Mouse (Mus musculus): Measurements from ENCODE around the gene Plekha6. TPM values are rescaled to one million over a fixed set of nuclear protein-coding genes. Genes with fewer than 3 reads are reported as not detected.

Plekha6 gene
- polyA plus RNA-seq, 1 experiment from 2014 or later, result 27.4 TPM

DNA sequence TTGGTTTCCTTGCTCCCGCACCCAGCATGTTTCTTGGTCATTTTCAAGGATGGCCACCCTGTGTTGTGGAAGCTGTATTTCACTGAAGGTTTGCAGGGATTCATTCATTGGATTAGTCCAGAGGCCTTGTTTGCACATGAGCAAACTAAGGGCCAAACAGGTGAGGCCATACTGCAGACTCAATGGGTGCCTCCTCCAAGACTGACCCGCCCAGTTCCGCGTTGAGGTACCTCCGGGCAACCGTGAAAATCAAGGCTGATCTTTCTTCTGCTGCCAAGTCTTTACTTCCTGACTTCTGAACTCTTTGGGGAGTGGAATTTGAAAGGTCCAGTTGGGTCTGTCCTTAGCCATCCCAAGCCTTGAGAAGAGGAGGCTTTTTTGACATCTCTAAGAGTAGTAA lies 90.2 kb downstream of the Plekha6 start:
- Histone ChIP-seq H3K27ac (replicated peaks) (peak overlapping the region; percentile 55; the same call in 1 of the 2 replicates), H3K9ac (no peak overlapping the region), H3K9me3 (no peaks in the 10 kb centered on the region), H3K36me3 (no peaks in the 10 kb centered on the region), H3K4me2 (no peak overlapping the region), H3K4me3 (no peak overlapping the region), H3K27me3 (no peaks in the 10 kb centered on the region), H3K4me1 (replicated peaks) (peaks cover 84% of the 10 kb centered on the region)
- ATAC-seq (ENCODE audit: low read depth), result no peak
- 85% methylated on average over 6 of the region's 6 CpGs for WGBS

GRCm38 (mm10) chr1:133254856-133255764 lies 91.1 kb downstream of the Plekha6 start:
- H3K9ac ChIP-seq, result peak overlapping the region; percentile 17; the same call in 1 of the 2 replicates
- no peaks in the 10 kb centered on the region for H3K9me3 ChIP-seq
- H3K27me3 ChIP-seq, result no peaks in the 10 kb centered on the region
- H3K4me2 ChIP-seq, result no peak overlapping the region
- ATAC-seq (ENCODE audit: low read depth), result peak; percentile 30
- H3K36me3 ChIP-seq, result peaks cover 6% of the 10 kb centered on the region
- no peak overlapping the region for H3K4me3 ChIP-seq
- H3K27ac ChIP-seq (replicated peaks), result peak overlapping the region; percentile 55
- H3K4me1 ChIP-seq (replicated peaks), result peaks cover 81% of the 10 kb centered on the region
- WGBS, result 40% methylated on average over 9 of the region's 9 CpGs

- Histone ChIP-seq H3K4me3 (no peak overlapping the region), H3K36me3 (peaks cover 13% of the 10 kb centered on the region), H3K27ac (replicated peaks) (peak overlapping the region; percentile 28; the same call in 1 of the 2 replicates), H3K4me2 (no peak overlapping the region), H3K27me3 (no peaks in the 10 kb centered on the region), H3K9ac (no peak overlapping the region), H3K9me3 (no peaks in the 10 kb centered on the region), H3K4me1 (replicated peaks) (peaks cover 75% of the 10 kb centered on the region)
- ATAC-seq (ENCODE audit: low read depth), result no peak
- WGBS, result 49% methylated on average over 5 of the region's 5 CpGs
Measured at GRCm38 (mm10) chr1:133255776-133256175, 91.8 kb downstream of the Plekha6 start.

- WGBS, result 79% methylated on average over 8 of the region's 8 CpGs
- H3K9ac ChIP-seq, result no peak overlapping the region
- peaks cover 69% of the 10 kb centered on the region for H3K4me1 ChIP-seq (replicated peaks)
- no peak overlapping the region for H3K4me3 ChIP-seq
- H3K27ac ChIP-seq (replicated peaks), result peak overlapping the region; percentile 28; the same call in 1 of the 2 replicates
- no peaks in the 10 kb centered on the region for H3K9me3 ChIP-seq
- H3K27me3 ChIP-seq, result no peaks in the 10 kb centered on the region
- peaks cover 16% of the 10 kb centered on the region for H3K36me3 ChIP-seq
- no peak overlapping the region for H3K4me2 ChIP-seq
- ATAC-seq (ENCODE audit: low read depth), result no peak
Measured at GRCm38 (mm10) chr1:133256347-133256746, 92.3 kb downstream of the Plekha6 start.

DNA sequence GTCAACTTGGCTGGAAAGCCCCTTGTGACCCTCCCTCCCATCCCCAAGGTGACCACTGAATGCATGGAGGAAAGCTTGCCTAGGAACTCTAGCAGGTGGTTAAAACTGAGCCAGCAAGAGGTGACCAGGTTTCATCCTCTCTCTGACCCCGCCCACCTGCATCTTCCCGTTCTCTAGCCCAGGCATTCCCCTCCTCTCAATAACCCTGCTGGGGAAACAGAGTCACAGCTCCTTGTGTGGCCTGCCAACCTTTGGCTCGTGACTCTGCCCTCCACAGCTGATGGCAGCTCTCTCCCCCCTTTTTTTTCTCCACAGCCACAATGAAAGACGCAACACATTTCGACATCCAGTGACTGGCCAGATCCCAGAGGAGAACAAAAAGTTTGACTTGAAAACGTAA lies 94.7 kb downstream of the Plekha6 start:
- no peak overlapping the region for H3K4me3 ChIP-seq
- peaks cover 49% of the 10 kb centered on the region for H3K4me1 ChIP-seq (replicated peaks)
- WGBS, result 74% methylated on average over 6 of the region's 6 CpGs

DNA sequence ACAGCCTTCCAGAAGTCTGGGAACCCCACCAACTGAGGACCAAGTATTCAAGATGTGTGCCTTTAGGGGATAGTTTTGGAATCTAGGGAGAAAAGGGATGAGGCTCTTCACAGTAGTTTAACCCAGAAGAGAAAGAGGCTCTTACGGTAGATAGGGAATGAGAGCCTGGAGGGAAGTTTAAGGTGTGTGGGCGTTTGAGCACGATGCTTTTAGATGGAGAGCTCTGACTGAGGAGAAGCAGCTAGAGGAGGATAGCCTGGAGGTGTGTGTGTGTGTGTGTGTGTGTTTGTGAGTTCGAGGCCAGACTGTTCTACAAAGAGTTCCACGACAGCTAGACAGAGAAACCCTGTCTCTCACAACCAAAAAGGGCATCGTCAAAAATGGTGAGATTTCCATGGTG lies 98.6 kb downstream of the Plekha6 start:
- no peaks in the 10 kb centered on the region for H3K9me3 ChIP-seq
- ATAC-seq (ENCODE audit: low read depth), result no peak
- peaks cover 70% of the 10 kb centered on the region for H3K36me3 ChIP-seq
- no peaks in the 10 kb centered on the region for H3K27me3 ChIP-seq
- H3K4me1 ChIP-seq (replicated peaks), result peaks cover 46% of the 10 kb centered on the region
- H3K4me3 ChIP-seq, result no peak overlapping the region
- H3K27ac ChIP-seq (replicated peaks), result no peak overlapping the region
- H3K9ac ChIP-seq, result no peak overlapping the region
- 90% methylated on average over 6 of the region's 6 CpGs for WGBS
- H3K4me2 ChIP-seq, result no peak overlapping the region

More for the DNA sequence above, 94.7 kb downstream of the Plekha6 start:
- Histone ChIP-seq H3K4me2 (no peak overlapping the region), H3K9me3 (no peaks in the 10 kb centered on the region), H3K9ac (no peak overlapping the region), H3K27me3 (no peaks in the 10 kb centered on the region), H3K27ac (replicated peaks) (no peak overlapping the region), H3K36me3 (peaks cover 40% of the 10 kb centered on the region)
- no peak for ATAC-seq (ENCODE audit: low read depth)

DNA sequence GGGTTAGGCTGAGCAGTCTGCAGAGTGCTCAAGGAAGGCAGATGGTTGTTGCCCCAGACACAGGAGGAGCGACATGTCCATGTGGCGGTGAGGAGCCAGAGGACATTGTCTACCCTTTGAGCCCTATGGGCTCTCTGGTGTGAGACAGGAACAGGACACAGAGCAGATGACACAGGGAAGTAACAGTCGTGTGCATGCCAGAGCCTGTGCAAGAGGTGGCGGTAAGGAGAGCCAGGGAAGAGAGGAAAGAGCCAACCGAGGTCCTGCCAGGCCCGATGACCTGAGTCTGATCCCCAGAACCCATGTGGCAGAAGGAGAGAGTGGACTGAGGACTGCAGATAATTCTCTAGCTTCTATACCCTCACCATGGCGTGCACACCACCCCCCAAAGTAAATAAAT lies 99.1 kb downstream of the Plekha6 start:
- Histone ChIP-seq H3K9me3 (no peaks in the 10 kb centered on the region), H3K4me3 (no peak overlapping the region), H3K36me3 (peaks cover 75% of the 10 kb centered on the region), H3K9ac (no peak overlapping the region), H3K27me3 (no peaks in the 10 kb centered on the region), H3K4me1 (replicated peaks) (peaks cover 46% of the 10 kb centered on the region), H3K27ac (replicated peaks) (no peak overlapping the region), H3K4me2 (no peak overlapping the region)
- 91% methylated on average over 7 of the region's 7 CpGs for WGBS
- ATAC-seq (ENCODE audit: low read depth), result no peak

- Histone ChIP-seq H3K9ac (no peak overlapping the region), H3K27ac (replicated peaks) (peak overlapping the region; percentile 15; the same call in 1 of the 2 replicates)
Measured at GRCm38 (mm10) chr1:133264367-133264766, 100.4 kb downstream of the Plekha6 start.

DNA sequence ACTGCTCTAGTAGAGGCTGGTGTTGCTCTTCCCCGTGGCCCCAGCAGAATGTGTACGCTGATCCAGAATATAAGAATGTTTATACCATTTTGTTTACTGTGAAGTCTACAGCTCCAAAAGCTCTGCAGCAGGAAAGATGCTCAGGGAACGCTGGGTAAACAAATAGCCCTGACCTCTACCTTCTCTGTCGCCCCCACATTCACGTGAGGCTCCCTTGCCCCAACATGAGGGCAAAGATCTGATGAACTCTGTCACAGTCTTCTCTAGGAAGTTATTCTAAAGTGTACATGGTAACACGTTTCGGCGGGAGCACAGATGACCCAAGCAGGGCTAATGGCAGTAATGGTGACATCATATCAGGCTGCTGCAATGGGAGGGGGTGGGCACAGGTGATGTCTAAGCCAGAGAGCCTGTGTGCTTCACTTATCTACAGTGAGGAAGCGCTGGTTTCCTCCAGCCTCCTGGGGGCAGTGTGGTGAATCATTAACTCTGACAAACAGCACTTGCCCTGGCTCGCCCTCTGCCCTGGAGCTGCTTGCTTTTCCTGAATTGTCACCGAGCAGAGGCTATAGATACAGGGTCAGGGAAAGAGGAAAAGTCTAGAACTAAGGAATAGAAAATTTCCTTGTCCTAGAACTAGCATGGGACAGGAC lies 101.2 kb downstream of the Plekha6 start:
- Histone ChIP-seq H3K9me3 (no peaks in the 10 kb centered on the region), H3K36me3 (peaks cover 81% of the 10 kb centered on the region), H3K27me3 (no peaks in the 10 kb centered on the region), H3K4me1 (replicated peaks) (peaks cover 52% of the 10 kb centered on the region), H3K4me2 (no peak overlapping the region), H3K4me3 (no peak overlapping the region), H3K9ac (no peak overlapping the region), H3K27ac (replicated peaks) (no peak overlapping the region)
- WGBS, result 55% methylated on average over 11 of the region's 11 CpGs
- no peak for ATAC-seq (ENCODE audit: low read depth)

More at GRCm38 (mm10) chr1:133264367-133264766, 100.4 kb downstream of the Plekha6 start:
- H3K36me3 ChIP-seq, result peaks cover 80% of the 10 kb centered on the region
- no peaks in the 10 kb centered on the region for H3K9me3 ChIP-seq
- 41% methylated on average over 12 of the region's 12 CpGs for WGBS
- no peaks in the 10 kb centered on the region for H3K27me3 ChIP-seq
- no peak overlapping the region for H3K4me3 ChIP-seq
- ATAC-seq (ENCODE audit: low read depth), result no peak
- peaks cover 52% of the 10 kb centered on the region for H3K4me1 ChIP-seq (replicated peaks)
- H3K4me2 ChIP-seq, result no peak overlapping the region

DNA sequence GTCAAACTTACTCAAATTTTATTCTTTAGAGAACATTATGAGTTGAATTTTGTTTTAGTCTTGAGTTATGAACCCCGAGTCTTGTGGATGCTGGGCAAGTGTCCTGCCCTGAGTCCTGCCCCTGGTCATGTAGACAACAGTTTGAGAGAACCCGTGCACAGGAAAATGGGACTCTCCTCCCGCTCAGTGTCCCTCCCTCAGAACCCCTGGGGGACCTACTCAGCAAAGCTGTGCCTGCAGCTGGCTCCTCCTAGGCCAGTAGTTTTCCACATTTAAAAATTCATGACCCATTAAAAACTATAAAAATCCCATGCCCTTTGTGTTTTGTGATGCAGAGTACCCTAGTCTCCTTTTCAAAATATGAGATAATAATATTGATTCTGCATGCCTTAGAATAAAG lies 103.1 kb downstream of the Plekha6 start:
- H3K27ac ChIP-seq (replicated peaks), result peak overlapping the region; percentile 59
- WGBS, result 48% methylated on average over 3 of the region's 3 CpGs
- H3K9me3 ChIP-seq, result no peaks in the 10 kb centered on the region
- ATAC-seq (ENCODE audit: low read depth), result no peak
- peaks cover 81% of the 10 kb centered on the region for H3K36me3 ChIP-seq
- no peaks in the 10 kb centered on the region for H3K27me3 ChIP-seq
- 0 out of 2 replicates have a peak overlapping the region, but pooled peaks have one; percentile 31 for H3K9ac ChIP-seq
- H3K4me1 ChIP-seq (replicated peaks), result peaks cover 57% of the 10 kb centered on the region
- H3K4me2 ChIP-seq, result no peak overlapping the region
- H3K4me3 ChIP-seq, result no peak overlapping the region

DNA sequence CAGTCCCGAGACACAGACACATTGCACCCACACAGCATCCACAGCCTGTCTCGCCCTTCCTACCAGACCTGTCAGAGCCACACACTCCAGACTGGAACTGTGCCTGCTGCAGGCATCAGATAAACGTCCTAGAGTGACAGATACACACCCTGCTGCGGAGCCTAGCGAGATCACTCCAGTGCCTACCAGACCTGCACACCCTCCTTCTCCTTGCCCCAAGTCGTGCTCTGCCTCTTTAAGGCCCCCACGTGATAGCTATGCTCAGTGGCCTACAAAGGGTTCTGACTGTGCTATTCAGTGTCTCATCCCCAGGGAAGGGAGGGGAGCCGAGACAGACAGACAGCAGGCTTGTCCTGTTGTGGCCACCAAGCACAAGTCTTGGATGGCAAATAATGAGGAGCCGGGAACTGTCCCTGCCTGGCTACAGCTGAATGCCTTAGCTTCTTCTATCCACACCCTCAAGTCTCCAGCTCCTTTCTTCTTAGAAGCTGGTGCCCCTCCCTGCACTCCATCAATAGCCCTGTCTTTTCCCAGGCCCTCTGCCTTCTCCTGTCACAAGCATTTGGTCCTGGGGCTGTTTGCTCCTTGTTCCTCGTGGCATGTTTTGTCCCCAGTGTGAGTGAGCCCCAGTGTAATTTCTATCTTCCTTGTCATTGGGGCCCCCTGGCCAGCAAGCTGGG lies 103.9 kb downstream of the Plekha6 start:
- H3K4me2 ChIP-seq, result no peak overlapping the region
- H3K4me1 ChIP-seq (replicated peaks), result peaks cover 57% of the 10 kb centered on the region
- H3K4me3 ChIP-seq, result no peak overlapping the region
- peaks cover 81% of the 10 kb centered on the region for H3K36me3 ChIP-seq
- H3K9me3 ChIP-seq, result no peaks in the 10 kb centered on the region
- peak; percentile 61 for ATAC-seq (ENCODE audit: low read depth)
- H3K27ac ChIP-seq (replicated peaks), result peak overlapping the region; percentile 59
- no peak overlapping the region for H3K9ac ChIP-seq
- no peaks in the 10 kb centered on the region for H3K27me3 ChIP-seq
- WGBS, result 14% methylated on average over 10 of the region's 10 CpGs

DNA sequence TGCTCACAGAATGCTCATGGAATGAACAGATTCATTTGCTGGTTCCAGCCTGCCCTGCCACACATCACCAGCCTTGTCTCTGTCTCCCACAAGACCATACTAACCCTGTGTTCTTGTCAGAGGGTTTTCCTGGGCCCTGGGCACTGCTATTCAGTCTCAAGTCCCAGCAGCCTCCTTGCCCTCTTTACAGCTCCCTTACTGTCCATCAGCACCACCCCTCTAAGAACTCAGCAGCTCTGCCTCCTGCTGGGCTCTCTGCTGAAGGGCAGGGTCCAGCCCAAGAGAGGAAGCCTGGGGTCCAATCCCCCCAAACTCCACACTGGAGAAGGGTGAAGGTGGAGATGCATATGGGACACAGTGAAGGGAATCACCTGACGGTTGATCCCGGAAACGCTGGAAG lies 104.5 kb downstream of the Plekha6 start:
- peak overlapping the region; percentile 59 for H3K27ac ChIP-seq (replicated peaks)
- H3K4me3 ChIP-seq, result no peak overlapping the region
- no peak overlapping the region for H3K4me2 ChIP-seq
- 75% methylated on average over 3 of the region's 3 CpGs for WGBS
- no peak overlapping the region for H3K9ac ChIP-seq
- H3K27me3 ChIP-seq, result no peaks in the 10 kb centered on the region
- H3K9me3 ChIP-seq, result no peaks in the 10 kb centered on the region
- peaks cover 81% of the 10 kb centered on the region for H3K36me3 ChIP-seq
- peaks cover 55% of the 10 kb centered on the region for H3K4me1 ChIP-seq (replicated peaks)
- 0 out of 2 replicates have a peak, but pooled peaks have one; percentile 3 for ATAC-seq (ENCODE audit: low read depth)

Data from neural tube, embryonic 13.5 days (tissue).